Mouse (Mus musculus): ENCODE data around the gene Sipa1l3. TPM values are rescaled to one million over a fixed set of nuclear protein-coding genes. Genes with fewer than 3 reads are reported as not detected.
A peak's percentile ranks its signal among the peaks of the same experiment; 100 is the strongest.

Sipa1l3 gene
- total RNA-seq, 2 experiments from 2014 or later: 7.8 to 13.1 TPM

DNA sequence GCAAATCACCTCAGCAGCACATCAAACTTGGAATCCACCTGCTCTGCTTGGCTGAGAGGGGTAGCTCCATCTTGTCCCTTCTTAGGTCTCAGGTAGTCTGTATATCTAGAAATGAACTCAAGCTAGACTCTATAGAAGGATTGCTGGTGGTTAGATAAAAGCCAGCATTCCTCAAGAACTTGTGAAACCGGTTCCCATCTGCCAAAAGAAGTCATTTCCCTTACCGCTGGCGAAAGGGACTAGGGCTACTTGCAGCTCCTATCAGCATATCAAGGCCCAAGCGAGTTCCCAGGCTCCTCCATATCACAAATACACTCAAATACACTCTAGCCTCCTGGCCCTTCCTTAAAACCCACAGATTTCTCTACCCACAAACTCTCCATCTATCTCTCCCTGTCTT is 5.7 kb downstream of the Sipa1l3 start:
- intact Hi-C loops (cut with DNase I; ENCODE audit: low total_unique reads): loop anchor here (10.0 kb wide), 1 partner anchor 48 kb away; no protein-coding TSS in a partner anchor
- DNase-seq: no peak

DNA sequence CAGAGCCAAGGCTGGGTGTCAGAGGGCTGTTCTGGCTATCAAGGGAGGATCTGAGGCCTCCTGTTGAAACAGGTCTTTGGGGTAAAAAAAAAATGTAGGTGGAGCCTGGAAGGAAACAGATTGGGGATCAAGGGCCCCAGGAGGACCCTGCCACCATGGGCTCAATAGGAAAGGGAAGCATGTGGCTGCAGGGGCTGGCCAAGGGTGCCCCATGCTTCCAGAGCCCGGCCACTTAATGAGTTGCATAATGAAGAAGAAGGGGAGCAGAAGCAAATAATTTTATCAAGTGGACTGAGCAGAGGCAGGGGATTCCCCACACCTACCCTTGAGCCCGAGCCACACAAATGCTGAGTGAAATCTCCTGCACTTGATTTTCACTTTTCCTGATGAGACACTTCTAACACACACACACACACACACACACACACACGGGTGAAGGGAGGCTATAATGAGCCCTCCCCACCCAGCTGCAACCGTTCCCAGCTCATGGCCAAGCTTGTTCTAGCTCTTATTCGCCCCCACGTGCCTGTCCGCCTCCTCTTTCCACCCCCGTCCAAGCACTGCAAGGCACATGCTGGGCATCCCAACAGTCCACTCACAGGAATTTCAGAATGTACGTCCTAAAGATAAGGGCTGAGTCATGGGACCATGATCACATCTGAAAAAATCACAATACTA is 6.7 kb downstream of the Sipa1l3 start:
- DNase-seq: no peak
- intact Hi-C loops (cut with DNase I; ENCODE audit: low total_unique reads): loop anchor here (10.0 kb wide), 1 partner anchor 47 kb away; no protein-coding TSS in a partner anchor

DNA sequence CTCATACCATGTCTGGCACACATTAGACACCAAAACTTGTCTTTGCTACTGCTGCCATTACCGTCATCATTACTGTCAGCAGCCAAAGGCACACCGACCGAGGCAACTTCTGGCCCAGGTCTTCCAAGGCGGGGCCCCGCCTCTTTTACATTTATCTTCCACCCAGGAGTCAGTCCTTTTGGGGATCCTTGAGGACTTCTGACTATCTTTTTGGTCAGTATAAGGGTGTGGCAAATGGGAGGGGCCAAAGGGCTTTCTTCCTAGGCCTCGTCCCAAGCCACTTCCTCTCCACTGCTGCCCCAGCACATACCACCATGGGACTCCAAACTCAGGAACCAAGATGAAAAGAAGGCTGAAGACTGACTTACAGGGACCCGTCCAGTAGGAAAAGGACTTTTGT is 9.9 kb downstream of the Sipa1l3 start:
- intact Hi-C loops (cut with DNase I; ENCODE audit: low total_unique reads): no loop called here
- DNase-seq: no peak

DNA sequence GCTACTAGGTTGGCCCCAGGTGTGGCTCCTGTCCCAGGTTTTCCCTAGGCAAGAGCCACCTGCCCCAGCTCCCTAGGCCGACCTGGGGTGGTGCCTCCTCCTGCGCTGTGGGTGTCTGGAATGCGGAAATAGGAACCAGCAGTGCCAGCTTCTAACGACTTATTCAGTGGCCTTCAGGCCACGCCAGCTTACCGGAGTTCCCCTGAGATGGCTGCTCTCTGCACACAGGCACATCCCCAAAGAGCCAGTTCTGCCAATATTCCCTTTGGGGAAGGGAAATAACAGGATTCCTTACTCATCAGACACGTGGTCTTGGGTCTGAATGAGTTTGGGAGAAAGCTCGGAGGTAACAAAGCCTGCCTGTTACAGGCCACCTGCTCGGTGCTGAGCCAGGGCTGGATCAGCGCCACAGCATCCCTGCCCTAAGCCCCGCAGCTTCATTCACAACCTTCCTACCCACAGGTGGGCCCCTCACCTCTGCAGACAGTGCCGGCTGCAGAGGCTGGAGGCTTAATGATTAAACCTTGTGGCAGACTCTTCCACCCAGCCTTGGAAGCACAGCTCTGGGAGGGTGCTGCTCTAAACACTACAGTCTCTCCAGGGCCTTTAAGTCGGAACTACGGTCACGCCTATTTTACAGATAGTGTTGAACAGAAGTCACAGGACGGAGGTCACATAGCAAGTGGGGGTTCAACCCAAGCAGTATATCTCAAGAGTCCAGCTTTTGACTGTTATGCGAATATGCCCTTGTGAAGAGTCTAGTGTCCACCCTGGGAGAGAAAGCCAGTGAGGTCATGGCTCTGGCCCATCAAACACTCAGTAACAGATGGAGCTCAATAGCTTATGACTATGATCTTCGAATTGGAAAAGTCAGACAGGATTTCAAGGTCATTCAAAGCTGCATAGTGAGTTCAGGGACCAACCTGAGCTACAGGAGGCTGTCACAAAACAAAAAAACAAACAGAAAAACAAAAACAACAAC is 12.8 kb downstream of the Sipa1l3 start:
- DNase-seq: no peak
- intact Hi-C loops (cut with DNase I; ENCODE audit: low total_unique reads): no loop called here

DNA sequence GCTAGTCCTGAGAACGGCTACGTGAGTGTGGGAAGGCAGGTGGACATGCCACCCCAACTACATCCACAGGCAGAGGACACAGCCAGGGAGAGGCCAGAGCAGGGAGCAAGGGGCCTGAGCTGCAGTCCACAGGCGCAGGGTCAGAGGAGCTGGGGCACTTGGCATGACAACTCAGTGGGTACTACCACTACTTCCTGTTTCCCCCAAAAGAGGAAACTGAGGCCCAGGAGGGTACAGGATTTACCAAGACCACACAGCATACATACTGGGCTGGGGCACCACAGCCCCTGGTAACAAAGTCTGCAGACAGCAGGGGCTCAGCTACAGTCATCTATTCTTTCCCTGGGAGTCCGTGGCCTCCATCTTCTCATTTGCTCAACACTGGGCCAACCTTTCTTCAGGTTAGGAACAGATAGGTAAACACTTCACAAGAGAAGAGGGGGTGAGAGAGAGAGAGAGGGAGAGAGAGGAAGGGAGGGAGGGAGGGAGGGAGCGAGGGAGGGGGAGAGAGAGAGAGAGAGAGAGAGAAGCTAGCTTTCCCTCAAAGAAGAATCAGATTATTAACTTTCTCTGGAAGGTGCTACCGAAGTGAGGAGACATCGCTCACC is 13.7 kb downstream of the Sipa1l3 start:
- DNase-seq: no peak
- intact Hi-C loops (cut with DNase I; ENCODE audit: low total_unique reads): no loop called here

DNA sequence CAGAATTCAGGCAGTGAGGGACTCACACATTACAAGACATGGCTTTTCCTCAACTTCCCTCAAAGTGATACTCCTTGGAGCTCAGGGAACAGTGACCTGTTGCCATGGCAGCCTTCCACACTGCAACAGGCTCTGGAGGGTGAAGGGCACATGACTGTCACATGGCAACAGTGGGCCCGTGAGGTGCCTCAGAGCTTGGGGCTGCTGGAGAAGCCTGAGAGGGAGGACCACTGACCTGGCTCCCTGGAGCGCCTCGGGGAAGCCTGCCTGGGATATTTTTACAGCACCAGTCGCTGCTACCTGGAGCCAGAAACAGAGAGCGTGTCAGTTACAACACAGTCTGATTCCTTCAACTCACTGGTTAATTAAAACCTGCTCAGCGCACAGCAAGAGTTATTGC is 14.8 kb downstream of the Sipa1l3 start:
- intact Hi-C loops (cut with DNase I; ENCODE audit: low total_unique reads): no loop called here
- no peak for DNase-seq

DNA sequence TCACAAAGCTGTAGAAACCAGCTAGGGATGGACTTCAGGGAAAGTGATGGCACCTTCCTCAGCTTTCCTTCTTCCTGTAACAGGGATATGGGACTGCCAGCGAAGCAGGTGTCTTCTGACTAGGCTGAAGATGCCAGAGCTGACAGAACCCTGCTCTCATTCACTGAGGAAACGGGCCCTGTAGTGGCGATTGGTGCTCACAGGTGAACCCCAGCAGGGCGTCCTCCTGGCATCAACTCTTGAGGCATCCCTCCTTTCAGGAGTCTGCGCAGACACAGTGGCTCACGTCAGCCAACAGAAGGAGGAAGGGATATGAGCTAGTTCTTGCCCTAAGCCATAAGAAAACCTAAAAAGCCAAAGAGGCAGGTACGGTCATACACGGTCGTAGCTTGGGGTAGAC is 17.2 kb downstream of the Sipa1l3 start:
- DNase-seq: no peak
- intact Hi-C loops (cut with DNase I; ENCODE audit: low total_unique reads): no loop called here

DNA sequence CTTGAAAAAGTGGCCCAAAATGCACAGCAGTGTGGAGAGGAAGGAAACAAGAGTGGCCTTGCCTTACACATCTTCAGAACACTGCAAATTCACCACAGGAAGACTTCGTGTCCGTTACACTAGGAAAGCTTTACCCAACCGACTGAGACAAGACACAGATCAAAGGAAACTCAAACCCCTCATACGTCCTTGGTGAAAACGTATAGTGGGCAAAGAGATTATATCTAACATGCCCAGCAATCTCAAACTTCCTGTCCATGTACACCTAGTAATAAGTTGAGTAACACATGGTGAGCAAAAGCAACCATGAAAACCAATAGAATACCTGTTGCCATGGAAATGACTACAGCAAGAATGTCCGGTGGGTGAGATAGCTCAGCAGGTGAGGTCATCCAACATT is 19.4 kb downstream of the Sipa1l3 start:
- intact Hi-C loops (cut with DNase I; ENCODE audit: low total_unique reads): no loop called here

DNA sequence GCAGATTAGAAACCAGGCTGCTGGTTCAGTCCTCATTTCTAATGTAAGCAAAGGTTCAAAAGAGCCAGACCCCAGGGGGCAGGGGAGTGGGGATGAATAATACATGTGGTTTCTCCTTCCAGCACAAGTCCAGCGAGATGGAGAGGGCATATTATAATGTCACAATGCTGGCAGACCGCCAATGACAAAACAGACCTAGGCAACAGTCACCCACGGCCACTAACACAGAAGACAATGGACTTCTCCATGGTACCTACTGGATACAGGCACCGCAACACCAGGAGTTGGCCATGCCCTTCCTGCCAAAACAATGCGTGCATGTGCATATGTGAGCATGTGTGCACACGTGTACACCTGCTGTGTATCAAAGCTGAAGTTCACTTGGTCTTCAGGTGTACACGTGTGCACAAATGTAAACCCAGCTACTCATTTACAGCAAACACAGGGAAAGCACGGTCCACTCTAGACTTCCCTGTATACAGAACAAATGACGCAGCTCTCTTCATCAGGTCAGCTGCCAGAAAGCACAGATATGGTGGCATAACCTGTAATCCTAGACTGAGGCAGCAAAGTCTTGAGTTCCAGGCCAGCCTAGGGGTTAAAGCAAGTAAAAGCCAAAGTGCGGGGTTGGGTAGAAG is 21.4 kb downstream of the Sipa1l3 start:
- intact Hi-C loops (cut with DNase I; ENCODE audit: low total_unique reads): no loop called here

More for the DNA sequence above, 19.4 kb downstream of the Sipa1l3 start:
- no peak for DNase-seq

DNA sequence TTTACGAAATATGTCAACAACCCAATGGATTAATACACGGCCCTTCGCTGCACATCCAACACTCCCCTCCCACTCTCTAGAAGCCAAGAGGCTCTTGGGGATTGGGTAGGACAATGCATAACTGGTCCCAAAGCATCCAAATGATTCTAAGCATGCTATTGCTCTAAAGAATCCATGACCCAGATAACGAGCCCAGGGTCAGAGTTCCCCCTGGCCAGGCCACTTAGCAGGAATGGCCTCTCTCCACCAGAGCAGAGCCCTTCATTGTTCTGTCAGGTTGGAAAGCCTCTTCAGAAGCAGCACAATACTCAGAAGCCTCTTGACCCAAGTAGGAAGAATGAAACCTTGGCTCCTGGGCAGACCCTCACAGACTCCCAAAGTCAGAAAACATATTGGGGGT is 22.1 kb downstream of the Sipa1l3 start:
- no peak for DNase-seq
- intact Hi-C loops (cut with DNase I; ENCODE audit: low total_unique reads): no loop called here

More for the DNA sequence above, 21.4 kb downstream of the Sipa1l3 start:
- no peak for DNase-seq

DNA sequence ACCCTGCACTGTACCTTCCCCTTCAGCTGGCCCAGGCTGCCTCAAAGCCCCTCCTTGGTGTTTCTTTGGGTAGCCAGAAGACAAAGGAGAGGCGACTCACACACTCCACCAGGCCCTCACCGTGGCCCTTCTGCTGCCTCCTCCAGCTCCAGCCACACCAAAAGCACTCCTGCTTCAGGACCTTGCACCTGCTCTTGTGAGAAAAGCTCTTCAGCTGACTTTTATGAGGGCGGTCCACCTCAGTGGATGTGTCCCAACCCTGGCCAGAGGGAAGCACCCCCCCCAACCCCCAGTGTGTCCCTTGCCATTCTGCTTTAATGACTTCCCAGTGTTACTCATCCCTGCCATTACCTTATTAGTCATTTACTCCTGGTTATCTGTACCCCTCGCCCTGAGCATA is 22.6 kb downstream of the Sipa1l3 start:
- intact Hi-C loops (cut with DNase I; ENCODE audit: low total_unique reads): no loop called here
- DNase-seq: no peak

DNA sequence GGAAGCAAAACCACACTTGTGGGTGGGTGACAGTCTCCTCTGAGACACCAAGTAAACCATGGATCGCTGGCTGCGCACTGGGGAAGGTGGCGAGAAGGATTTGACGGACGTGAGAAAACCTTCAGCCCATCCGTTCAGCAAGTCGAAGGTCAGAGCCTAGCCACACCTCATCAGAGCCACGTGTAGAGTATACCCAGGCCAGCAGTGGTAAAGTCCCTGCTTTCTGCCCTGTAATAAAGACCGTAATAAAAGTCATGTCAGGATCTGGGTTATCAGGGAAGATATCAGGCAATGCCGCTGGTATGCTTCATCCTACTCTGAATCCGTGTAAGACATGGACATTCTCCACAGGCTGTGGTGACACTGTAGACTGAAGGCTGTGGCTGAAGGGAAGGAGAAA is 23.6 kb downstream of the Sipa1l3 start:
- intact Hi-C loops (cut with DNase I; ENCODE audit: low total_unique reads): no loop called here

DNA sequence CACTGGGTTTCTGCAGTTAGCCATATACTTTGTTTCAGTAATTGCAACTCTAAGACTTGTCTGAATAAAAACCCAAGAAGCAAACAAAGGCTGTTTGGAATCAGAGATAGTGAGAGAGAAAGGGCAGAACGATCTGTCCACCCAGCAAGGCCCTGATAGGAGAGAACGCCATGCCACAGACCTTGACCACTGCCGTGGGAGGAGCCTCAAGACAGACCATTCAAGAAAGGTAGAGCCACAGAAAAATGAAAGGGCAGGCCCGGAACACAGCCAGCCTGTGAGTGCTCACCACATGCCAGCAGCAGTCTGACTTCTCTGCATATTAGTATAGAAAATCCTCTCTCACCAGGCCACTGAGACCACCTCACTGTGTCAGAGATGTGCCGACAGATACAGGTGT is 24.4 kb downstream of the Sipa1l3 start:
- intact Hi-C loops (cut with DNase I; ENCODE audit: low total_unique reads): no loop called here
- no peak for DNase-seq

More for the DNA sequence above, 23.6 kb downstream of the Sipa1l3 start:
- DNase-seq: no peak

DNA sequence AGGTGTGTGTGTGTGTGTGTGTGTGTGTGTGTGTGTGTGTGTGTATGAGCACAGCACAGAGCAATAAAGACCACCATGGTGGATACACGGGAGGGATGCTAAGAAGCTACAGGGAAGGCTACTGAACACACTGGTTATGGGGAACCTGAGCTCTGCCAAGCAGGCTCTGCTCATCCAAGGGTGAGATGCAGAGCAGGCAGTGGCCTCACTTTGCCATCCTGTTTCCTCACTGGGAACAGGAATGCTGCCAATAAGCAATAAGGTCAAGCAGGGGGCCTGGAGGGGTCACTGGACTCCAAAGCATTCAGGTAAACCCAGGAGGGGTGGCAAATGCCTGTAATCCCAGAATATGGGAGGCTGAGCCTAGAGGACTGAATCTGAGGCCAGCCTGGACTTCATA is 25.4 kb downstream of the Sipa1l3 start:
- no peak for DNase-seq
- intact Hi-C loops (cut with DNase I; ENCODE audit: low total_unique reads): no loop called here

DNA sequence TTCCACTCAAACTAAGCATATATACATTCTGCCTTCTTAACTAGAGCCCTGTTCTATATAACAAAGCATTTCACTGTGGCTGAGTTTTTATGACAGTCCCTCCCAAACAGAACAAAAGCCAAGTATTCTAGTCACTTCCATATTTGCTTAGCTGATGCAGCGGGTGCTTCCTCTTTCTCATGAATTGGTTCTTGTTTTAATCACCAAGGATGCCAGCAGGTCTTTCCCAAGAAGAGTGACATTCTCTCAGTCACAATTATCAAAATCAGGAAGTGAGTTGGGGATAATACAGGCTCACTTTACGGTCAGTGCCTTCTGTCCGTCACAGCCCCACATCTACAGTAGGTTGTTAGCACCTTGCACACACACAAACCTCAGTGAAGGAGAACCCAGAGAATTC is 26.6 kb downstream of the Sipa1l3 start:
- DNase-seq: no peak
- intact Hi-C loops (cut with DNase I; ENCODE audit: low total_unique reads): no loop called here

DNA sequence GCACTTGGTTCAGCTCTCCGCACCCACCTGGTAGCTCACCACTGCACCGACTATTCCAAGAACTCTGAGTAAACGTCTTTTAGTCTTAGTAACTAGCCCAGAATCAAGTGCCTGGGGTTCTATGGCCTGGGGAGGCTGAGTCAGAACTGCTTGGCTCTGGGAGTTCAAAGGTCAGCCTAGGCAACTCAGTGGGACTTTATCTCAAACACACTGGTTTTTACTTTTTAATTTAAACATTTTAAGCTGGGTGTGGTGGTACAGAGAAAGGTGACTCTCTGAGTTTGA is 27.0 kb downstream of the Sipa1l3 start:
- intact Hi-C loops (cut with DNase I; ENCODE audit: low total_unique reads): no loop called here
- DNase-seq: no peak

DNA sequence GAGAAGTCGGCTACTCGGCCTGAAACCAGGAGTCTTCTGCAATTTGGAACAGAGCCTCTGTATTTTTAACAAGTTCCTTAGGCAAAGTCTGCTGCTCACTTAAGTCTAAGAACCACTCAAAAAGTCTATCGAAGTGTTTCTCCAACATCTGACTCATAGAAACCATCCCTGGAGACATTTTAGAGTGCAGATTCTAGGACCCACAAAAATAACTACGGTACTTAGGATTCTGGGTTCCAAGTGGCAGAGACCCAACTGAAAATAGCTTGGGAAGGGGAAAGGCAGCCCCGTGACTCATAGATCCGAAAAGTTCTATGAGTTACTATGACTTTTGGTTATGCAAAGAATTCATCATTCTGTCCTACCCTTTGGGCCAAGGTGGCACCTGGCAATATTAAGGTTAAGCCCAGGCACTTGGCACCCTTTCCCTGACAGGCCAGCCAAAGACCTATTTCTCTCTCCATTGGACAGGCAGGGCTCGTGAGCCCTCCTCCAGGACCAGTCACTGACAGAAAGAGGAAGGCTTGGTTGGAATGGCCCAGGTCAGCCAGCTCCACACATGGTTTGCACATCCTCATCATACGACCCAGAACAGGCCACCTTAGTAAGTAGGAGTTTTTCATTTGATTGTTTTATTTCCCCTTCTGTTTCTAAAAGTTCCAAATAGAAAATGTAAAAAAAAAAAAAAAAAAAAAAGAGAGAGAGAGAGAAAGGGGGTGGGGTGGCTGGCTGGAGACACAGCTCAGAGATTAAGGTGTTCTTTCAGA is 27.6 kb downstream of the Sipa1l3 start:
- intact Hi-C loops (cut with DNase I; ENCODE audit: low total_unique reads): no loop called here

DNA sequence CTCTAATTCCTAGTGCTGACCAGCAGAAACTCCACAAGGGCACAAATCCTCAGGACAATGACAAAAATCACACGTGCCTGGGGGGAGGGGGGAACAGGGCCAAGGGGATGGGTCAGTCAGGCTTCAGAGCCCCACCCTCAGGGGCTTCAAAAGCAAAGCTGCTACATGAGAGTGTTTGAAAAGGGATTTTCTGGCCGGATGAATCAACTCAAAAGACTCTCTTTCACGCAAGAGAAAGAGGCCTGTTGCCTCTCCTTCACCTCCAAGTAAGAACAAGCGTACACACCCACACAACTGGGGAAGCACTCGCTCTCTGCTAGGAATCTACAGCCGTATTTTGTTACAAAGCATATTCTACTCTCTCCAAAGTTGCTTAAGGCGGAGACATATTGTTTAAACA is 28.6 kb downstream of the Sipa1l3 start:
- intact Hi-C loops (cut with DNase I; ENCODE audit: low total_unique reads): no loop called here
- no peak for DNase-seq

More for the DNA sequence above, 27.6 kb downstream of the Sipa1l3 start:
- peak; percentile 32 for DNase-seq

DNA sequence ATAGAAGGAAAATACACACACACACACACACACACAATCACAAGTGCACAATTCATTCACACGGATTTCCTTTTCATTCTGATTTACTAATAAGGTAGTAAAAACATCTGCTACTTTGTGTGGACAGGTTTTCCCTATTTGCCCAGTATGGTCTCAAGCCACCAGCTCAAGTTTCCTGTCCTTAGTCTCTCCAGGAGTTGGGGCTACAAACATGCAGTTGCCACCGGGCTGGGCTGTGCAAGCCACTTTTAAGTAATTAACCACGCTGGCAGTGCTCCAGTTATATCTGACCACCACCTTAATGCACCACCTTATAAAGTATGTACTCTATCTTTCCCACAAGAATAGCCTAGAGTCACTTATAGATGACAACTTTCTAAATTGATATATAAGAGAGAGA is 29.1 kb downstream of the Sipa1l3 start:
- no peak for DNase-seq
- intact Hi-C loops (cut with DNase I; ENCODE audit: low total_unique reads): no loop called here
